Mouse (Mus musculus): ENCODE data around the gene Snx20.

Gene Snx20

GRCm38 (mm10) chr8:88604065-88605038, 31.6 kb downstream of the Snx20 start:
- no peak for DNase-seq (ENCODE audit: low spot score)

GRCm38 (mm10) chr8:88603446-88603989, 32.4 kb downstream of the Snx20 start:
- no peak for DNase-seq (ENCODE audit: low spot score)

- no peak for DNase-seq (ENCODE audit: low spot score)
These were observed 36.4 kb downstream of the Snx20 start for GRCm38 (mm10) chr8:88599491-88599890.

GRCm38 (mm10) chr8:88598578-88598977, 37.4 kb downstream of the Snx20 start:
- no peak for DNase-seq (ENCODE audit: low spot score)

- DNase-seq (ENCODE audit: low spot score): no peak
These were observed 39.9 kb downstream of the Snx20 start for GRCm38 (mm10) chr8:88596042-88596441.

GRCm38 (mm10) chr8:88593947-88594346, 42.0 kb downstream of the Snx20 start:
- no peak for DNase-seq (ENCODE audit: low spot score)

- no peak for DNase-seq (ENCODE audit: low spot score)
These were observed 45.7 kb downstream of the Snx20 start for GRCm38 (mm10) chr8:88590226-88590625.

GRCm38 (mm10) chr8:88588205-88588889, 47.6 kb downstream of the Snx20 start:
- DNase-seq (ENCODE audit: low spot score): no peak

GRCm38 (mm10) chr8:88583863-88584262, 52.1 kb downstream of the Snx20 start:
- no peak for DNase-seq (ENCODE audit: low spot score)

- no peak for DNase-seq (ENCODE audit: low spot score)
These were observed 55.1 kb downstream of the Snx20 start for GRCm38 (mm10) chr8:88580785-88581184.

GRCm38 (mm10) chr8:88579668-88580330, 56.1 kb downstream of the Snx20 start:
- no peak for DNase-seq (ENCODE audit: low spot score)

GRCm38 (mm10) chr8:88579246-88579645, 56.7 kb downstream of the Snx20 start:
- no peak for DNase-seq (ENCODE audit: low spot score)

GRCm38 (mm10) chr8:88578413-88579175, 57.3 kb downstream of the Snx20 start:
- DNase-seq (ENCODE audit: low spot score): no peak

- DNase-seq (ENCODE audit: low spot score): no peak
These were observed 58.3 kb downstream of the Snx20 start for GRCm38 (mm10) chr8:88577666-88578065.

All from layer of hippocampus, adult 9-10 months (tissue).